Mouse (Mus musculus) lung, postnatal 36 days (tissue): Measurements from ENCODE around the gene Oxct2a.
A peak's percentile ranks its signal among the peaks of the same experiment; 100 is the strongest.
"Not testable (repeated sequence)": the region's sequence is repeated elsewhere in the genome, so short reads cannot be mapped to it uniquely, and the experiment has no call there.

ENCODE experiments used
- DNase-seq: peaks from one replicate; pipeline ENCODE4 v3.0.0; 2022; ENCODE audit warnings: mixed read lengths

Gene Oxct2a

DNA sequence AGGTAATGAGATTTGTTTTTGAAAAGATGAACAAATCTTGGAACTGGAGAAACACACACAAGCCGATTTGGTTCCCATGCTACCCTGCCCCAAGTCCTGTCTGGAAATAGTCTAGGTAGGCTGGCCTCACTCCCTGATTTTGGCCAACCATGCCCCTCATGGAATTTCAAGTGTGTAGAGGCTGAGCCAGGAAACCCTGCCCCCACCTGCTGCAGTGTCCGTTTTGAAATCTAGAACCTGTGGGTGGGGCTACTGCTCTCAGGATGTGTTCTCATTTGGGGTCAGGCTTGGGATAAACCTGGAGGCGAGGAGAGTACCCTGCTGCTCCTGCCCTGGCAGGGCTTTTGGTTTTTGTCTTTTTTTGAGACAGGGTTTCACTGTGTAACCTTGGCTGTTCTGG, 15.1 kb downstream of the Oxct2a start:
- peak; percentile 37 for DNase-seq

DNA sequence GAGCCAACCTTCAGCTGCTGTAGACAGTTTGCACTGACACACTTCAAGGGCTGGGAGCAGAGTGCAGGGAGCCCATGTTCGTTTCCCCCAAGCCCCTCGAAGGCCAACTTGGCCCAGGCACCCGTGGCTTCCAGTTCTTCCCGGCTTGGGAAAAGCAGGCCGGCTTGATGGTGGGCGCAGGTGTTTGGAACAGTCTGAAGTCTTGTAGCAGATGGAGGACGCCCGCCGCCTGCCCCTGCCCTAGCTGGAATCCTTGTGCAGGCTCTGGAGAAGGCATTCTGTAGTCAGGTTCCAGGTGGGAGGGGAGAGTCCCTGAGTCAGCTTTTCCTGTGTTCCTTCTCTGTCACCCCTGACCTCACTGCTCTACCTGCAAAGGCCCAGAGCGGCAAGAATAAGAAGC, 16.4 kb downstream of the Oxct2a start:
- DNase-seq: no peak

DNA sequence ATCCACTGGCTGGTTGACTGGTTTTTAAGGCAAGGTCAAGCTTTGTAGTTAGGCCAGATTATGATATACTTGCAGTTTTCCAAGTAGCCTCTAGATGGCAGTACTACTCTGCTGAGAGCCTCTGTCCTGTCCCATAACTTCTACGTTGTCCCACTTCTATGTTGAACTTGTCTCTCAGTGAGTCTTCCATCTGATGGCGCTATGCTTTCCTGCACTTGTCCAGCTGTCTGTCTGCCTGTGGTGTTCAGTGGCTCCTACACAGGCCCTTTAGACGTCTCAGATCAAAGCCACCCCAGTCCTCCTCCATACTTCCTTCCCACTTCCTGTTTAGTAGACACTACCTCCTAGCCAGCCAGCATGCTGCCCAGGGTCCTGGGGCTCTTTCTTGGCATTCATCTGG, 17.6 kb downstream of the Oxct2a start:
- peak; percentile 68 for DNase-seq

DNA sequence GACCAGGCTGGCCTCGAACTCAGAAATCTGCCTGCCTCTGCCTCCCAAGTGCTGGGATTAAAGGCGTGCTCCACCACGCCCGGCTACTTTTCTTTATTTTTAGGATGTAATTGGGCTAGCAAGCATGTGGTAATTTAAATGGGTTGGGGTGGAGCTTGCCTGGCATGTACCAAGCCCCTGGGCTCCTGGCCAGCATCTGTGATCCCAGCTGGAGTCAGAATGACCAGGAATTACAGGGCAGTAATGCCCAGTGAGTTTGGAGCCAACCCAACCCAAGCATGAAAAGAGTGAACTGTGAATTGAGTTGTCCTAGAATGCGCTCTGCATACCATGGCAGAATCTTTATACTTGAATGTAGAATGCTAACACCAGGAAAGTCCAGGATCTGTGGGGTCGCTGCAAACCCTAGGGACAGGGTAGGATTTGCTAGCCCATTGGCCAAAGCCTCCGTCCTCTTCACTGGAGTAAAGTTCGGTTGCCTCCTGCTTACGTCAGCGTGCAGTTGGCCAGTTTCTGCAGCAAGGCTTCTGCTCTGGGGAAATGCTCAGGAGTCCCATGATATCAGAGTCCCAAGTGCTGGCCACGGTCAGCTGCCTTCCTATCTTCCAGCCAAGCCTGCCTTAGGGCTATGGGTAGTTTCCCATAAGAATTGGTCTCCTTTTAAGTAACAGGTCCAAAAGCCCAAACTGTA, 24.3 kb downstream of the Oxct2a start:
- no peak for DNase-seq

DNA sequence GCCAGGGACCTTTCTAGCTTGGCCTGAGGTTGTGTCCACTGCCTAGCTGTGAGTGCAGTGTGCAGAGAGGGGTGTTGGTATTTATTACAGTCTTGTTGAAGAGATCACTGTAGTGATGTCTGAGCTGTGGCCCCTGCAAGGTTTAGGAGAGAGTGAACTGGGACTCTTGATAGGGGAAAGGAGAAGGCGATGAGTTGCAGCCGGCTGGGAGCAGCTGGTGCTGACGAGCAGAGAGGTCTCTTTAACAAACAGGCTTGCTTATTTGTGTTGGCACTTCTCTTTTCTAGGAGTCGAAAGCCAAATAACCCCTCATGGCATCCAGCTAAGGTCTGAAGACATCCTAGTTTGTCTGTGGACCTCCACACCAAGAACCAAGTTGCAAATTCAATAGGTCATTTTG, 25.2 kb downstream of the Oxct2a start:
- peak; percentile 36 for DNase-seq

DNA sequence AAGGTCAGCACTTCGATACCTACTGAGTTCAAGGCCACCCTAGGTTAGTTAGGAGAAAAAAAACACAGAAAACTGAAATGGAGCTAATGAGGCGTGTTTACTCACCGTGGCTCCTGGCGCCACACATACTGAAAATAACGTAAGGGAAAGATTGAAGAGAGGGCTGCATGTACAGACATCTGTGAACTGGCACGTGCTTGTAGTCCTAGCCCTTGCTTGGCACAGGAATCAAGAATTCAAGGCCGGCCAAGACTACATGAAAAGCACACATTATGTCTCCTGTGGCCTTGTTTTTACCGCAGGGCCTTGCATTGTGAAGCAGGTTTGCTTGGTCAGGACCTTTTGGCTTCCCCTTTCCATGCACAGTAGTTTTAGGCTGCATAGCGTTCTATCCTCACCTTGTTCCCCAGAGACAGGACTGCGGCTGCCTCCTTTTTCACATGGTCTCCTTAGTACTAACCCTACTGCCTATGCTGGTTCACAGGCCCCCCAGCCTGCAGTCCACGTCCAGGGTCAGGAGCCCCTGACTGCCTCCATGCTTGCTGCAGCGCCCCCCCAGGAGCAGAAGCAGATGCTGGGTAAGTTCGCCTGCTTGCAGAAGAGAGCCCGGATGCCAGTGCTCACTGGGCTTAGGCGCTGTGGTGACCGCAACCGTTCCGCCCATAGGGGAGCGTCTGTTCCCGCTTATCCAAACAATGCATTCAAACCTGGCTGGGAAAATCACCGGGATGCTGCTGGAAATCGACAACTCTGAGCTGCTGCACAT, 26.1 kb downstream of the Oxct2a start:
- DNase-seq: no peak

DNA sequence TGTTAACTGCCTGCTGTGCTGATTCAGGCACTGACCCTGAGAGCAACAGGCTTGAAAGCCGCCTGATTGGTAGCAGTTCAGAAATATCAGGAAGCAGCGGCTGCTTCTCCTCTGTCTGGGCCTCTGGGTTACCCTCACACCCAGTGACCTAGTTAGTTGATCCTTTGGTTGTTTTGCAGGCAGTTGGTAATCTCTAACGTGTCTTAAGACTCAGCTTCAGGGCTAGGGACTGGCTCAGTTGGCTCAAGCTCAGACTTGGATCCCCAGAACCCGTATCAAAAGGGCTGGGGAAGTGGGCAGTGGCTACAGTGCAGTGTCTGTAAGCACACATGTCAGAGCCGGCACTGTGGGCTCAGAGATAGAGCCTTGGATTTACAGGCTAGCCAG, 27.3 kb downstream of the Oxct2a start:
- no peak for DNase-seq

DNA sequence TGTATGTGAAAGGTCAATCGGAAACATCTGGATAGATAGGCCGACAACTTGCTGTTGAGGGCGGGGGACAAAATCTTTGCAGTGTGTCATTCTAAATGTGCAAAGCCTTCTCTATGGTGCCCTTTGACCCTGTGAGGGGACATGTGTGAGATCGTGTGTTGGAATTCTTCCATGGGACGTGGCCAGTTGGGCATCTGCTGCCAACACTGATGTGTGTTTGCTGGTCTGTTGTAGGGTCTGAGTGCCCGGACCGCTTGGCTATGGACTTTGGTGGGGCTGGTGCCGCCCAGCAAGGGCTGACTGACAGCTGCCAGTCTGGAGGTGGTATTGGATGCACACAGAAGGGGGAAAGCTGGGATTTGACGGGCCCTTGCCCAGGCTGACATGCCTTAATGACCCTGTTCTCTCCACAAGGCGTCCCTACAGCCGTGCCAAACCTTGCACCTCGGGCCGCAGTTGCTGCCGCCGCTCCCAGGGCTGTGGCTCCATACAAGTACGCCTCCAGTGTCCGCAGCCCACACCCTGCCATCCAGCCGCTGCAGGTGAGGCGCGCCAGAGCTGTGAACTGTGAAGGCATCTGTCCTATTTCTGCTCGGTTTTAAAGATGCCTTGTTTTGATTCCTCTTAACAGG, 27.8 kb downstream of the Oxct2a start:
- no peak for DNase-seq

DNA sequence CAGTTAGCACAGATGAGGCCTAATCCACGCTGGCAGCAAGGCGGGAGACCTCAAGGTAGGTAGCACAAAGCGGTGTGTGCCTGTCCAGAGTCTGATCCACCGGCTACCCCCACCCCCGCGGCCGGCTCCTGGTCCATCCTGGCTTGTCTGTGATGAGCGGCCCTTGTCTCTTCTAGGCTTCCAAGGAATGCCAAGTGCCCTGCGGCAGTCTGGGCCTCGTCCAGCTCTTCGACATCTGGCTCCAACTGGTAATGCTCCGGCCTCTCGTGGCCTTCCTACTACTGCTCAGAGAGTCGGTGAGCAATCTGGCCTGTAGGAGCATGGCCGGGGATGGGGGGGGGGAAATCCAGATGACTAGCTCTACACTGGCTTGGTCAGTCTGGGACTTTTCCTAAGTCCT, 28.4 kb downstream of the Oxct2a start:
- DNase-seq: not testable (repeated sequence)

DNA sequence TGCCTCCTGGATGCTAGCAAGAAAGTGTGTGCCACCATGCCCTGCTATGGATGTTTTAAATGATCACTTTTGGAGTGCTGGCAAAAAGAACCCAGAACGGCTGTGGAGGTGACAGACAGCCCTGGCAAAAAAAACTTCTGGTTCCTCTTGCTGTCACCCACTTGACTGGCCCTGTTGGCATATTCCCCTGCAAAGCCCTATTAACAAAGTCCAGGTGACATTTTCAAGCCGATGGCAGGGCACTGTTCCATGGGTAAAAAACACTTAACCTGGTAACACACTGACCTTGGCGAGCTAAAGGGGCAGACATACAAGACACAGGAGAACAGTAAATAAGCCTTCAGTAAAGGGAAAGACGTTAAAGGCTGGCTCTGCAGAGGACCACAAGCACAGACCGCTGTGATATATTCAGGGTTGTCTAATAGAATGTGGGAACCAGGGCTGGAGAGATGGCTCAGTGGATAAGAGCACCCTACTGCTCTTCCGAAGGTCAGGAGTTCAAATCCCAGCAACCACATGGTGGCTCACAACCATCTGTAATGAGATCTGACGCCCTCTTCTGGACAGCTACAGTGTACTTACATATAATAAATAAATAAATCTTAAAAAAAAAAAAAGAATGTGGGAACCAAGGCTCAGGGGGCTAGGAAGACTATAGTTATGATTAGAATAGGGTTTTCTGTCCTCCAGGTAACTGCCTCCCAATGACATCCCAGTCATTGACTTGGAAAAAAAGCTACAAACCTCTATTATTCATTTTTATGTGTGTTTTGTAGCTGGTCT, 29.6 kb downstream of the Oxct2a start:
- no peak for DNase-seq

DNA sequence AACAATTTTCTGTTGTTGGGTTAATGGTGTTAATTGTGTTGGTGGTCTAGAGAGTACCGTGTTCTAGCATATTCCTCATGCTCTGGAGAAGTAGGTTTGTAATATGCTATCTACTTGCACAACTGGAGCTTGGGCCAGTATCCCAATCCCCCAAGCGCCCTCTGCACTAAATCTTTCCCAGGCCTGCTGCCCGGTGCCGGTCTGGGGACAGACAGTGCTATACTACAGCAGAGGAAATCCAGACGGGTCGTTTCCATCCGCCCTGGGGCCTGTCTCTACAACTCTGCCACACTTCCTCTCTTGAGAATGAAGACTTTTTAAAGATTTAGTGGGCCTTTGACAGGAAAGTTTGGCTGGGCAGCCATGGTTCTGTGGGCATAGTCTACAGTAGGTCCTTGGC, 30.4 kb downstream of the Oxct2a start:
- DNase-seq: no peak

DNA sequence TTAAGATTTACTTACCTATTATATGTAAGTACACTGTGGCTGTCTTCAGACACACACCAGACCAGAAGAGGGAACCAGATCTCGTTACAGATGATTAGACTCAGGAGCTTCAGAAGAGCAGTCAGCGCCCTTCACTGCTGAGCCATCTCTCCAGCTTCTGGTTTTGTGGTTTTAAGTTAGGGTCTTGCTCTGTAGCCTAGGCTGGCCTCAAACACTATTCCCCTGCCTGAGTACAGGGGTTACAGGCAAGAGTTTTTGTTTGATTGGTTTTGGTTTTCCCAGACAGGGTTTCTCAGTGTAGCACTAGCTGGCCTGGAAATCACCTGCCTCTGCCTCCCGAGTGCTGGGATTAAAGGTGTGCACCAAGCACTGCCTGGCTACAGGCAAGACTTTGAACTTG, 31.0 kb downstream of the Oxct2a start:
- no peak for DNase-seq

DNA sequence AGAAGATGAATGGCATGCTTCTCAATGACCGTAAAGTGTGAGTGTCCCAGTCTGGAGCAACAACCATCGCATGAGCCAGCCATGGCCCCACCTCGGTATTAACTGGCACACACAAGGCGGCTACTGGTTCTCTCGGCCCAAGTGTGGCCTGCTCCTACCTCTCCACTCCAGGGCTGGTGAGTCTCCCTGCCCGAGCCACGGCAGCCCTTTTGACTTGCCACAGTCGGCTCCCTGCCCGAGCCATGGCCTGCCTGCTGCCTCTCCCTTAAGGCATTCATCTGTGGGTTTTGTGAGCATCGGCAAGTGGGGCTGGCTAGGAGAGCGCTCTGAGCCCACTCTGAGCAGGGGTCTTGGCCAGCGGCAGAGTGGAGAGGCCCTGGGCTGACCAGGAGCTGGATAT, 34.4 kb downstream of the Oxct2a start:
- no peak for DNase-seq

DNA sequence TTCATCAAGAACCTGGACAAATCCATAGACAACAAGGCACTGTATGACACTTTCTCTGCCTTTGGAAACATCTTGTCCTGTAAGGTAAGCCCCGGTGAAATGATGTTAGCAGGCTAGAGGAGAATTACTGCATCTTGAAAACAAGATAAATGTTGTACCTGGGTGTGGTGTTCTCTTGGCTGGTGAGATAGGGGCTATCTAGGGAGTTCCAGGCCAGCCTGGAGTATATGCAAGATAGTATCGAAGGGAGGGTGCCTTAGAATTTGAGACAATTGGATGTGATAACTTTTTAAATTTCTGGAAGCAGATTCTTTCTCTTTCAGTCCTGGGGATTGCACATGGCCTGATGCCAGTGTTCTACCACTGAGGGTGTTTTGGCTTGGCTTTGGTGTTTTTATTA, 36.6 kb downstream of the Oxct2a start:
- no peak for DNase-seq

DNA sequence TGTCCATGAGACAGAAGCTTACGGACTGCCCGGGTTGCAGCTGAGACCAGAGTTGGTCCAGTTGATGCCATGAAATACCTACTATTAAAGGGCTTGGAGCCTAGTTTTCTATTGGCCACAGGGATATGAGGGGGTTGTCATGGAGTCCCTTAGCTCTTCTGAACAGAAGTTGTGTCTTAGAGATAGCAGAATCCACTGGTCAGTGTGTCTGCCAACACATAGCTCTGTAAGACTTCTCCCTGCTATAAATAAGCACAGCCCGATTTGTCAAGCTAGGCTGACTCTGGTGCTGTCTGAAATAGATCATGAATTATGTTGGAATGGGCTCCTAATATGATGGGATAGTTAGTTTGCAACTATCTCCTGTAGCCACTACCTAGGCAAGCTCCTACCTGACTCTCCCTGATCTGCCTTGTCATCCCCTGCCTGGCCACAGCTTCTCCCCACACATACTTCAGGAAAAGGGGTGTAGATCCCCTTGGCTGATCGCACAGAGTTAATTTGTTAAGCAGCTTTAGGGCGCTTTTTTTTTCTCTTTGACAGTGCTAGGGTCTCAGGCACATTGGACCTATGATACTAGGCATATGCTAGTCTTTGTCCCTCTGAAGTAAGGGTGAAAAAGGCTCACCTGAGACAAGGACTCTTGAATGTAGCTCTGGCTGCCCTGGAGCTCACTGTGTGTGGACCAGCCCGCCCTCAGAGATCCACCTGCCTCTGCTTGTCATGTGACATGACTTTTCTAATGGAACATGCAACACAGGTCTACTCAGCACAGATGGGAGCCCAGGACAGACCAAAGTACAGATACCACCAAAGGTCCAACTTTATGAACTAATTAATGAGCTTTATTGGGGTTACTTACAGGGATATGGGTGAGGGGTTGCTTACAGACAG, 38.5 kb downstream of the Oxct2a start:
- DNase-seq: no peak

DNA sequence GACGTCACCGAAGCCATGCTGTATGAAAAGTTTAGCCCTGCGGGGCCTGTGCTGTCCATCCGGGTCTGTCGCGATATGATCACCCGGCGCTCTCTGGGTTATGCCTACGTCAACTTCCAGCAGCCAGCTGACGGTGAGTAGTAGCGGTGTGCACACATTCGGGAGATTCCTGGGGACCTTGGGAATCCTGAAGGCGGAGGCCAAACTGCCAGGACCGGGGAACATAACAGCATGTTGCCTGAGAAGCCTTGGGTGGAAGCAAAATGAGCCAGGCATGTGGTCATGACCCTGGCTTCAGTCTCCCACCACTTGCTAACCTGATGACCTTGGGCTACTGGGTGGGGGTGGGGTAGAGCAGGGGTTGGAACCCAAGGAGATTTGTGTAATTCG, 39.8 kb downstream of the Oxct2a start:
- not testable (repeated sequence) for DNase-seq

DNA sequence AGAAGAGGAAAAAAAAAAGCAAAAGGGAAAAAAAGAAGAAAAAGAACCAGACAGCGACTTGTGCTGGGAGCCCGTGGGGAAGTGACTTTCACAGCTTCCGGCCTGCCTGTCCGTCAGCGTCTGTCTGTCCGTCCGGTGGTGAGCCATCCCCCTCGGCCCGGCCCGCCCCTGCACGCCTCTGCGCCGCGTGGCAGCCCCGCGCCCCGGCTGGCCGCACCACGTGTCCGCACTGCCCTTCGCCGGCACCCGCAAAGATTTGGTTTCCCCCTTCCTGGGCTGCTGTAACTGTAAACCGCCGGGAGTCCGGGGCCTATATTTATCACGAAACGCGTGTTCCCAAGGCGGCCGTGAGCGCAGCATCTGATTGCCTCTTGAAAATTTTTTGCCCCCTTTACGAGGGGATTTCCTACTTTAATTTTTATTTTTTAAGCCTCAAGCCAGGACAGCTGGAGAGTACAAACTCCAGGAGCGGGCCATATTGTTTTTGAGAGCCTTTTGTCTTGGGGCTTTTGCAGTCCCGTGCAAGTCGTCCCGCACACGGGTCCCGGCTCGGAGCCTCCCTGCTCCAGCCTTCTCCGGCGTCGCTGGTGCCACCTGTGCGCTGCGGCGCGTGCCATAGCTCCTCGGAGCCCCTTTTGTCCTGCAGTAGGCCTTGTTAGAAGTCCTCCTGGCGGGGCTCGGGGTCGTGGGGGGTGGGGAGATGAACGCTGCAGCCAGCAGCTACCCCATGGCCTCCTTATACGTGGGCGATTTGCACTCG, 40.3 kb downstream of the Oxct2a start:
- peak; percentile 33 for DNase-seq

DNA sequence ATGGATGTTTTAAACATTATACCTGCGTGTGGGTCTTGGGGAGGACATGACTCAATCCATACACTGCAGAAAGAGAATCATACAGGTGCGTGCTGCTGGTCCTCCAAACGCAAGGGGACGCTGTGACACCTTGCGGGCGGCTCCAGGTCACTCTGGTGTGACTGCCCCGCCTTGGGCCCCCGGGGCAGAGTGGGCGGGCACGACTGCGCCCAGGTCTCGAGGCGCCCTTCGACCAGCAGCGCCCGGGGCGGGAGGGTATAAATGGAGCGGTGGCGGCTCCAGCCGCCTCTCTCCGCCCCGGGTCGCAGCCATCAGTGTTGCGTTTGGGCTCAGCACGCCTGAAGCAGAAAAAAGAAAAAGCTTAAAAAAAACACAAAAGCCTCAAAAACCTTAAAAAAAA, 40.9 kb downstream of the Oxct2a start:
- peak; percentile 93 for DNase-seq

DNA sequence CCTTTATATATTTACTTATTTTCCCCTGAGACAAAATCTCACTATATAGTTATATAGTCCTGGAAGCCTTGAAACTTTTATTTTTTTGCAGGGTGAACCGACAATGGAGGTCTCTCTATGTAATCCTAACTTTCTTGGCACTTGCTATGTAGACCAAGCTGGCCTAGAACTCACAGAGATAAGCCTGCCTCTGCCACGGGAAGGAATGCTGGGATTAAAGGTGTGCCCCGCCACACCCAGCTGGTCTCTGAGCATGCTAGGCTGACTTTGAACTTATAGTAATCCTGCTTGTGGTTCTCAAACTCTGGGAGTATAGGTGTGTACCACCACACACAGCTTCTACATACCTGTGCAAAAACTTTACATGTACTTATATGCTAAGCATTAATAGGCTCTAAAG, 43.3 kb downstream of the Oxct2a start:
- no peak for DNase-seq
